In genomic region chr2:73277709-73278075, GRCm38 (mm10) we compare ENCODE assay signal across 8 mouse cellular contexts. TPM values are rescaled to one million over a fixed set of nuclear protein-coding genes. Genes with fewer than 3 reads are reported as not detected.
DNase-seq lines count a peak whose midpoint lies in the region; ATAC-seq and TF ChIP-seq lines count a peak whose summit lies in the region.

No protein-coding gene starts in this region.

- peak overlapping the region; percentile 35 for H3K4me3 ChIP-seq in forebrain, embryonic 15.5 days
- H3K4me3 ChIP-seq in liver, postnatal 0 days (ENCODE audit: low read depth, low read length), result peak overlapping the region; percentile 20
- no peak overlapping the region for H3K4me3 ChIP-seq in thymus, adult 2 months (ENCODE audit: control insufficient read depth, insufficient read depth, low read length)

- no peaks in the 10 kb centered on the region for H3K9me3 ChIP-seq in forebrain, embryonic 15.5 days
- no peaks in the 10 kb centered on the region for H3K9me3 ChIP-seq in liver, postnatal 0 days (ENCODE audit: low read length)

- H3K36me3 ChIP-seq in forebrain, embryonic 15.5 days, result no peaks in the 10 kb centered on the region
- H3K36me3 ChIP-seq in liver, postnatal 0 days (replicated peaks; ENCODE audit: insufficient read depth, low read length), result no peaks in the 10 kb centered on the region
- no peaks in the 10 kb centered on the region for H3K36me3 ChIP-seq in thymus, adult 2 months (ENCODE audit: control insufficient read depth, insufficient read depth, low read length)

- DNase-seq in kidney, adult 18-20 months, result peak; percentile 31
- DNase-seq in kidney, adult 9 months, result no peak
- peak; percentile 47 for DNase-seq in R1 (ENCODE audit: low read depth, low spot score)
- peak; percentile 38 for DNase-seq in liver, postnatal 0 days
- no peak for DNase-seq in urinary bladder, postnatal 25 days (ENCODE audit: low spot score)
- DNase-seq in spleen, postnatal 14 days (ENCODE audit: low spot score in 2 of 2), result no peak
- DNase-seq in thymus, adult 2 months, result no peak

- no peak for ATAC-seq in forebrain, embryonic 15.5 days (replicated peaks)
- ATAC-seq in liver, postnatal 0 days, result no peak

- H3K27me3 ChIP-seq in forebrain, embryonic 15.5 days, result peaks cover 29% of the 10 kb centered on the region; the same call in 1 of the 2 replicates
- H3K27me3 ChIP-seq in liver, postnatal 0 days (ENCODE audit: insufficient read depth, low read length), result peaks cover 91% of the 10 kb centered on the region
- H3K27me3 ChIP-seq in thymus, adult 2 months (ENCODE audit: control insufficient read depth, insufficient read depth, low read length), result peaks cover 44% of the 10 kb centered on the region

- whole genome bisulfite sequencing in forebrain, embryonic 15.5 days, result 2% methylated on average over 18 of the region's 18 CpGs
- WGBS in liver, postnatal 0 days (ENCODE audit: insufficient replicate concordance), result 3% methylated on average over 18 of the region's 18 CpGs
- WGBS in thymus, adult 2 months, result 11% methylated on average over 18 of the region's 18 CpGs

- H3K4me1 ChIP-seq in forebrain, embryonic 15.5 days, result peaks cover 60% of the 10 kb centered on the region
- peaks cover 36% of the 10 kb centered on the region for H3K4me1 ChIP-seq in liver, postnatal 0 days (ENCODE audit: insufficient read depth)
- H3K4me1 ChIP-seq in thymus, adult 2 months (replicated peaks; ENCODE audit: control insufficient read depth, insufficient read depth, low read length), result peaks cover 24% of the 10 kb centered on the region

- TF ChIP-seq POLR2A in thymus, adult 2 months (IDR thresholded peaks at IDR 0.05; ENCODE audit: control insufficient read depth, extremely low read depth, insufficient read depth, low read length, poor library complexity), result no peak

- no peak for TF ChIP-seq EP300 in liver, postnatal 0 days (IDR thresholded peaks at IDR 0.05; ENCODE audit: low read depth)

- H3K4me2 ChIP-seq in forebrain, embryonic 15.5 days (replicated peaks), result peak overlapping the region; percentile 37
- no peak overlapping the region for H3K4me2 ChIP-seq in liver, postnatal 0 days (ENCODE audit: low read depth, low read length)

- peak overlapping the region; percentile 43 for H3K9ac ChIP-seq in forebrain, embryonic 15.5 days (replicated peaks)
- no peak overlapping the region for H3K9ac ChIP-seq in liver, postnatal 0 days (replicated peaks)

- H3K27ac ChIP-seq in forebrain, embryonic 15.5 days (replicated peaks), result peak overlapping the region; percentile 85
- H3K27ac ChIP-seq in liver, postnatal 0 days (ENCODE audit: low read depth), result no peak overlapping the region
- H3K27ac ChIP-seq in thymus, adult 2 months (ENCODE audit: control insufficient read depth, insufficient read depth, low read length), result no peak overlapping the region

- no peak for TF ChIP-seq CTCF in liver, postnatal 0 days (IDR thresholded peaks at IDR 0.05; ENCODE audit: low read depth)
- no peak for TF ChIP-seq CTCF in thymus, adult 2 months (IDR thresholded peaks at IDR 0.05; ENCODE audit: borderline replicate concordance, control insufficient read depth, extremely low read depth, insufficient read depth, low read length, poor library complexity)

RNA-seq across cellular contexts. Expression of gene Sp9, which starts 6.0 kb away (rescaled TPM):
- 12.4 and 13.5 TPM in 2 replicates for polyA plus RNA-seq in forebrain, embryonic 15.5 days (2015; fragmentation: Nextera tagmentation; extraction: Ambion mirVana)
- polyA plus RNA-seq in liver, postnatal 0 days (2015; fragmentation: Nextera tagmentation; extraction: Ambion mirVana), result not detected in 2 replicates
- not detected in 2 replicates for polyA plus RNA-seq in thymus, adult 2 months (2012; rRNA removed)

RNA-seq across cellular contexts. Expression of gene Scrn3, which starts 34.7 kb away (rescaled TPM):
- polyA plus RNA-seq in forebrain, embryonic 15.5 days (2015; fragmentation: Nextera tagmentation; extraction: Ambion mirVana), result 8.5 and 9.3 TPM in 2 replicates
- polyA plus RNA-seq in liver, postnatal 0 days (2015; fragmentation: Nextera tagmentation; extraction: Ambion mirVana), result 20.5 and 21.9 TPM in 2 replicates
- polyA plus RNA-seq in thymus, adult 2 months (2012; rRNA removed), result 2.7 and 2.9 TPM in 2 replicates

RNA-seq across cellular contexts. Expression of gene Cir1, which starts 34.8 kb away (rescaled TPM):
- 28.5 and 30.5 TPM in 2 replicates for polyA plus RNA-seq in forebrain, embryonic 15.5 days (2015; fragmentation: Nextera tagmentation; extraction: Ambion mirVana)
- polyA plus RNA-seq in liver, postnatal 0 days (2015; fragmentation: Nextera tagmentation; extraction: Ambion mirVana), result 18.4 and 21.4 TPM in 2 replicates
- 3.1 and 3.6 TPM in 2 replicates for polyA plus RNA-seq in thymus, adult 2 months (2012; rRNA removed)

RNA-seq across cellular contexts. Expression of gene Ola1, which starts 59.0 kb away (rescaled TPM):
- polyA plus RNA-seq in forebrain, embryonic 15.5 days (2015; fragmentation: Nextera tagmentation; extraction: Ambion mirVana), result 97.2 and 99.5 TPM in 2 replicates
- polyA plus RNA-seq in liver, postnatal 0 days (2015; fragmentation: Nextera tagmentation; extraction: Ambion mirVana), result 34.4 and 36.5 TPM in 2 replicates
- polyA plus RNA-seq in thymus, adult 2 months (2012; rRNA removed), result 7.7 and 7.8 TPM in 2 replicates

Comparison
In these comparisons a context has a peak if more than half of its experiments do, and no peak if none do; other contexts are left out.
1. DNase-seq: peak in kidney, adult 18-20 months (single experiment), R1 (single experiment) and liver, postnatal 0 days (single experiment); none in kidney, adult 9 months (single experiment), urinary bladder, postnatal 25 days (single experiment), spleen, postnatal 14 days (0 of 2) and thymus, adult 2 months (single experiment).
2. RNA of gene Sp9, which starts 6.0 kb away (polyA plus RNA-seq): 12.4 to 13.5 TPM in forebrain, embryonic 15.5 days; not detected in liver, postnatal 0 days and not detected in thymus, adult 2 months; every median in the first group is over 10 times any median in the second.